Mouse (Mus musculus): Measurements from ENCODE around the gene Actg2. TPM values are rescaled to one million over a fixed set of nuclear protein-coding genes. Genes with fewer than 3 reads are reported as not detected.

Gene Actg2
- polyA plus RNA-seq, 1 experiment from 2014 or later, result 2.6 TPM

- no peak for ATAC-seq (ENCODE audit: low FRiP score)
- DNase-seq (ENCODE audit: low spot score, missing footprints), result no peak
- H3K27ac ChIP-seq (ENCODE audit: low read depth, low read length), result no peak overlapping the region
- WGBS, result 71% methylated on average over 2 of the region's 2 CpGs
- no peaks in the 10 kb centered on the region for H3K9me3 ChIP-seq (ENCODE audit: control insufficient read depth, low read length)
- H3K9ac ChIP-seq (ENCODE audit: low read length), result no peak overlapping the region
- H3K4me3 ChIP-seq (ENCODE audit: low read depth, low read length), result no peak overlapping the region
- no peak overlapping the region for H3K4me2 ChIP-seq
- H3K36me3 ChIP-seq (ENCODE audit: control insufficient read depth, insufficient read depth, low read length), result no peaks in the 10 kb centered on the region
- H3K4me1 ChIP-seq (ENCODE audit: control insufficient read depth, insufficient read depth, low read length), result no peaks in the 10 kb centered on the region
- no peaks in the 10 kb centered on the region for H3K27me3 ChIP-seq (ENCODE audit: control insufficient read depth, insufficient read depth, low read length)
These were observed 3.5 kb downstream of the Actg2 start for GRCm38 (mm10) chr6:83532608-83533007.

GRCm38 (mm10) chr6:83523194-83523593 is 12.9 kb downstream of the Actg2 start:
- Histone ChIP-seq H3K4me1 (ENCODE audit: control insufficient read depth, insufficient read depth, low read length) (no peaks in the 10 kb centered on the region), H3K36me3 (ENCODE audit: control insufficient read depth, insufficient read depth, low read length) (no peaks in the 10 kb centered on the region), H3K9ac (ENCODE audit: low read length) (no peak overlapping the region; the same call in 1 of the 2 replicates), H3K4me3 (ENCODE audit: low read depth, low read length) (no peak overlapping the region), H3K27ac (ENCODE audit: low read depth, low read length) (no peak overlapping the region), H3K4me2 (no peak overlapping the region), H3K27me3 (ENCODE audit: control insufficient read depth, insufficient read depth, low read length) (no peaks in the 10 kb centered on the region), H3K9me3 (ENCODE audit: control insufficient read depth, low read length) (no peaks in the 10 kb centered on the region)
- ATAC-seq (ENCODE audit: low FRiP score) (no peak), DNase-seq (ENCODE audit: low spot score, missing footprints) (no peak)
- WGBS, result 71% methylated on average over 6 of the region's 6 CpGs

- H3K9me3 ChIP-seq (ENCODE audit: control insufficient read depth, low read length), result no peaks in the 10 kb centered on the region
- no peak overlapping the region for H3K9ac ChIP-seq (ENCODE audit: low read length)
- H3K4me2 ChIP-seq, result no peak overlapping the region
- H3K4me3 ChIP-seq (ENCODE audit: low read depth, low read length), result no peak overlapping the region
- DNase-seq (ENCODE audit: low spot score, missing footprints), result no peak
- no peaks in the 10 kb centered on the region for H3K36me3 ChIP-seq (ENCODE audit: control insufficient read depth, insufficient read depth, low read length)
- H3K27ac ChIP-seq (ENCODE audit: low read depth, low read length), result no peak overlapping the region
- WGBS, result 77% methylated on average over 6 of the region's 6 CpGs
- H3K4me1 ChIP-seq (ENCODE audit: control insufficient read depth, insufficient read depth, low read length), result no peaks in the 10 kb centered on the region
- H3K27me3 ChIP-seq (ENCODE audit: control insufficient read depth, insufficient read depth, low read length), result no peaks in the 10 kb centered on the region
- ATAC-seq (ENCODE audit: low FRiP score), result no peak
These were observed 14.3 kb downstream of the Actg2 start for GRCm38 (mm10) chr6:83521784-83522183.

- Histone ChIP-seq H3K4me3 (ENCODE audit: low read depth, low read length) (no peak overlapping the region), H3K4me2 (no peak overlapping the region), H3K27me3 (ENCODE audit: control insufficient read depth, insufficient read depth, low read length) (no peaks in the 10 kb centered on the region), H3K4me1 (ENCODE audit: control insufficient read depth, insufficient read depth, low read length) (no peaks in the 10 kb centered on the region), H3K27ac (ENCODE audit: low read depth, low read length) (no peak overlapping the region), H3K36me3 (ENCODE audit: control insufficient read depth, insufficient read depth, low read length) (no peaks in the 10 kb centered on the region), H3K9ac (ENCODE audit: low read length) (no peak overlapping the region), H3K9me3 (ENCODE audit: control insufficient read depth, low read length) (no peaks in the 10 kb centered on the region)
- 86% methylated on average over 3 of the region's 3 CpGs for WGBS
- ATAC-seq (ENCODE audit: low FRiP score) (no peak), DNase-seq (ENCODE audit: low spot score, missing footprints) (no peak)
These were observed 17.4 kb downstream of the Actg2 start for GRCm38 (mm10) chr6:83518637-83519036.

- H3K27ac ChIP-seq (ENCODE audit: low read depth, low read length), result no peak overlapping the region
- H3K4me3 ChIP-seq (ENCODE audit: low read depth, low read length), result no peak overlapping the region
- no peaks in the 10 kb centered on the region for H3K4me1 ChIP-seq (ENCODE audit: control insufficient read depth, insufficient read depth, low read length)
- H3K36me3 ChIP-seq (ENCODE audit: control insufficient read depth, insufficient read depth, low read length), result no peaks in the 10 kb centered on the region
- DNase-seq (ENCODE audit: low spot score, missing footprints) (no peak), ATAC-seq (ENCODE audit: low FRiP score) (no peak)
- no peaks in the 10 kb centered on the region for H3K27me3 ChIP-seq (ENCODE audit: control insufficient read depth, insufficient read depth, low read length)
- H3K9me3 ChIP-seq (ENCODE audit: control insufficient read depth, low read length), result no peaks in the 10 kb centered on the region
- WGBS, result 74% methylated on average over 3 of the region's 3 CpGs
- no peak overlapping the region for H3K4me2 ChIP-seq
- H3K9ac ChIP-seq (ENCODE audit: low read length), result no peak overlapping the region
These were observed 20.9 kb downstream of the Actg2 start for GRCm38 (mm10) chr6:83515172-83515571.

- no peak overlapping the region for H3K9ac ChIP-seq (ENCODE audit: low read length)
- no peak overlapping the region for H3K4me2 ChIP-seq
- H3K36me3 ChIP-seq (ENCODE audit: control insufficient read depth, insufficient read depth, low read length), result no peaks in the 10 kb centered on the region
- H3K4me1 ChIP-seq (ENCODE audit: control insufficient read depth, insufficient read depth, low read length), result no peaks in the 10 kb centered on the region
- DNase-seq (ENCODE audit: low spot score, missing footprints), result peak; percentile 87
- H3K4me3 ChIP-seq (ENCODE audit: low read depth, low read length), result no peak overlapping the region
- no peak overlapping the region for H3K27ac ChIP-seq (ENCODE audit: low read depth, low read length)
- no peaks in the 10 kb centered on the region for H3K27me3 ChIP-seq (ENCODE audit: control insufficient read depth, insufficient read depth, low read length)
- 33% methylated on average over 1 of the region's 1 CpGs for WGBS
- 0 out of 2 replicates have a peak, but pooled peaks have one; percentile 35 for ATAC-seq (ENCODE audit: low FRiP score)
- no peaks in the 10 kb centered on the region for H3K9me3 ChIP-seq (ENCODE audit: control insufficient read depth, low read length)
These were observed 23.6 kb downstream of the Actg2 start for GRCm38 (mm10) chr6:83512495-83512894.

GRCm38 (mm10) chr6:83510210-83510609 is 25.9 kb downstream of the Actg2 start:
- DNase-seq (ENCODE audit: low spot score, missing footprints) (no peak), ATAC-seq (ENCODE audit: low FRiP score) (no peak)
- no peak overlapping the region for H3K27ac ChIP-seq (ENCODE audit: low read depth, low read length)
- no peaks in the 10 kb centered on the region for H3K9me3 ChIP-seq (ENCODE audit: control insufficient read depth, low read length)
- H3K9ac ChIP-seq (ENCODE audit: low read length), result no peak overlapping the region
- H3K4me2 ChIP-seq, result no peak overlapping the region
- WGBS, result 65% methylated on average over 2 of the region's 2 CpGs
- H3K27me3 ChIP-seq (ENCODE audit: control insufficient read depth, insufficient read depth, low read length), result no peaks in the 10 kb centered on the region
- no peaks in the 10 kb centered on the region for H3K36me3 ChIP-seq (ENCODE audit: control insufficient read depth, insufficient read depth, low read length)
- H3K4me1 ChIP-seq (ENCODE audit: control insufficient read depth, insufficient read depth, low read length), result peaks cover 4% of the 10 kb centered on the region
- H3K4me3 ChIP-seq (ENCODE audit: low read depth, low read length), result no peak overlapping the region

- ATAC-seq (ENCODE audit: low FRiP score), result no peak
These were observed 26.6 kb downstream of the Actg2 start for GRCm38 (mm10) chr6:83509442-83509841.

GRCm38 (mm10) chr6:83507168-83507546 is 28.9 kb downstream of the Actg2 start:
- no peak for DNase-seq (ENCODE audit: low spot score, missing footprints)
- peak overlapping the region; percentile 77; the same call in 1 of the 2 replicates for H3K27ac ChIP-seq (ENCODE audit: low read depth, low read length)
- ATAC-seq (ENCODE audit: low FRiP score), result peak; percentile 45; the same call in 1 of the 2 replicates

More at GRCm38 (mm10) chr6:83509442-83509841, 26.6 kb downstream of the Actg2 start:
- H3K4me2 ChIP-seq, result no peak overlapping the region
- DNase-seq (ENCODE audit: low spot score, missing footprints), result no peak
- no peaks in the 10 kb centered on the region for H3K36me3 ChIP-seq (ENCODE audit: control insufficient read depth, insufficient read depth, low read length)
- no peak overlapping the region for H3K9ac ChIP-seq (ENCODE audit: low read length)
- H3K4me3 ChIP-seq (ENCODE audit: low read depth, low read length), result no peak overlapping the region
- no peaks in the 10 kb centered on the region for H3K9me3 ChIP-seq (ENCODE audit: control insufficient read depth, low read length)
- H3K4me1 ChIP-seq (ENCODE audit: control insufficient read depth, insufficient read depth, low read length), result peaks cover 4% of the 10 kb centered on the region
- 40% methylated on average over 8 of the region's 8 CpGs for WGBS
- H3K27me3 ChIP-seq (ENCODE audit: control insufficient read depth, insufficient read depth, low read length), result no peaks in the 10 kb centered on the region
- H3K27ac ChIP-seq (ENCODE audit: low read depth, low read length), result no peak overlapping the region

More at GRCm38 (mm10) chr6:83507168-83507546, 28.9 kb downstream of the Actg2 start:
- no peaks in the 10 kb centered on the region for H3K36me3 ChIP-seq (ENCODE audit: control insufficient read depth, insufficient read depth, low read length)
- peaks cover 4% of the 10 kb centered on the region for H3K4me1 ChIP-seq (ENCODE audit: control insufficient read depth, insufficient read depth, low read length)
- no peaks in the 10 kb centered on the region for H3K27me3 ChIP-seq (ENCODE audit: control insufficient read depth, insufficient read depth, low read length)
- peak overlapping the region; percentile 76 for H3K4me2 ChIP-seq
- H3K4me3 ChIP-seq (ENCODE audit: low read depth, low read length), result peak overlapping the region; percentile 83
- H3K9ac ChIP-seq (ENCODE audit: low read length), result peak overlapping the region; percentile 87
- no peaks in the 10 kb centered on the region for H3K9me3 ChIP-seq (ENCODE audit: control insufficient read depth, low read length)
- WGBS, result 32% methylated on average over 6 of the region's 6 CpGs
